Mouse (Mus musculus) CD4-positive naive resting alpha-beta T cell, adult 76 days (primary cell): ENCODE results near the gene Enpp3. TPM values are rescaled to one million over a fixed set of nuclear protein-coding genes. Genes with fewer than 3 reads are reported as not detected.

Source experiments
- total RNA-seq: library from RNA; stranded (reverse); gene quantifications from one replicate; pipeline ENCODE4 v1.2.4, GENCODE M21; 2023

Gene Enpp3
- total RNA-seq = not detected

DNA sequence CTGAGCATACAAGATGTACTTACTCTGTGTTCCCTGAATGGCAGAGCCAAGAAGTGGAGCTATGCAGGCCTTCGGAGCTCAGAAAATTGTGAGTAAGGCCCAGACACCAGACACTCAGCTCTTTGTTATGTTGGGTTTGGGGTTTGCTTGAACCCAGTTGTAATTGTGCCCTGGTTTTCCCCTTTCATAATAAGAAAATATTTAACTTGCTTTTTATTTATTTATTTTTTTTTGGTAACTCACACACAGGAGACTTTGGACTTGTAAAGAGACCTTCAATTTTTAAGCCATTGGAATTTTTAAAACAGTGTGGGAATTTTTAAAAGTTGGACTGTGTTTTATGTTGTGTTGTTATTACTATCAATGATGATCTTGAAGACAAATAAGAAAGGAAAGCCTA is at the start of gene Enpp3:
Gene Enpp3, minus strand, starts transcription at position 148 of the 400 bp plus-strand sequence.

DNA sequence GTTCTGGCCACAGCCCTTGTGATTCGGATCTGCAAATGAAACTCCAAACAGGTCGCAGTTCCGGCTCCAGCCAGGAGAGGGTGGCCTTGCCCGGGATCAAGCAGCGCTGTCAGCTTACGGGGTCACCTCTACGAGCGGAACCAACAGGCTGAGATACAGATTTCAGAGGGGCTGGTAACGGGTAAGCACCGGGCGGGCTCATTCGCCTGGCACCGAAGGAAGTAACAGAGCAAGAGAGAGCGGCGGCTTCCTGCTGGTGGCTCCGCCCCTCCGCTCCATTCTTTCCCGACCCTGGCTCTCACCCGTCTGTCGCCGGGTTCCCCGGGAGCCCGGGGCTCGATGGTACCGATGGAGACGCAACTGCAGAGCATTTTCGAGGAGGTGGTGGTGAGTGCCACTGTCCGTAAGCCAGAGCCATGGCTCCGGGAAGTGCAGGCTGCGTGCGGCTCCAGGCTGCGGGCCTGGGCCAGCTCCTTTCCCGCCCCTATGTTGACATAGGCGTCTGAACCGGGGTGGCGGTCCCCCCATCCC is 27.2 kb upstream of the Enpp3 start, which contains the start of gene Med23:
Gene Med23, plus strand, starts transcription at position 227 of the 531 bp plus-strand sequence.

Other genes starting within 250 kb of the Enpp3 start
- not detected for gene Ccn2, start 247.4 kb downstream of the Enpp3 start, total RNA-seq
- gene Enpp1, start 130.7 kb downstream of the Enpp3 start, total RNA-seq = 7.4 TPM
- 41.2 TPM for gene Med23, start 27.2 kb upstream of the Enpp3 start, total RNA-seq
- not detected for gene Arg1, start 84.7 kb upstream of the Enpp3 start, total RNA-seq